Mouse (Mus musculus): Measurements from ENCODE around the gene Klhl12. TPM values are rescaled to one million over a fixed set of nuclear protein-coding genes. Genes with fewer than 3 reads are reported as not detected.

The Klhl12 gene
- polyA plus RNA-seq, 1 experiment = 6.5 TPM

- TF ChIP-seq MYOG (IDR thresholded peaks at IDR 0.05; ENCODE audit: control insufficient read depth, extremely low read depth, insufficient read length) (no peak), MYOD1 (IDR thresholded peaks at IDR 0.05; ENCODE audit: control insufficient read depth, insufficient read length, low read depth) (no peak), FOSL1 (IDR thresholded peaks at IDR 0.05; ENCODE audit: insufficient read depth, low read length, poor library complexity, severe bottlenecking) (no peak), CEBPB (IDR thresholded peaks at IDR 0.05; ENCODE audit: low read depth) (no peak), CTCF (IDR thresholded peaks at IDR 0.05; ENCODE audit: control insufficient read depth, insufficient read depth, insufficient read length) (no peak), USF1 (IDR thresholded peaks at IDR 0.05; ENCODE audit: low read depth) (no peak), MAX (IDR thresholded peaks at IDR 0.05) (no peak)
- no peaks in the 10 kb centered on the region for H3K27me3 ChIP-seq (ENCODE audit: control insufficient read depth, insufficient read depth, insufficient read length)
- H3K36me3 ChIP-seq (ENCODE audit: control insufficient read depth, insufficient read depth) = peaks cover 30% of the 10 kb centered on the region
- no peak overlapping the region for H3ac ChIP-seq (ENCODE audit: control insufficient read depth, insufficient read length, low read depth)
- peaks cover 23% of the 10 kb centered on the region for H3K79me3 ChIP-seq (ENCODE audit: low read depth)
- H3K79me2 ChIP-seq (ENCODE audit: control insufficient read depth, insufficient read depth) = peaks cover 37% of the 10 kb centered on the region
- H3K4me3 ChIP-seq (ENCODE audit: insufficient read depth, poor library complexity, severe bottlenecking) = no peak overlapping the region
Observed at GRCm38 (mm10) chr1:134493496-134493895, 38.2 kb downstream of the Klhl12 start.

- H3ac ChIP-seq (ENCODE audit: control insufficient read depth, insufficient read length, low read depth) = no peak overlapping the region
- H3K79me2 ChIP-seq (ENCODE audit: control insufficient read depth, insufficient read depth) = peaks cover 42% of the 10 kb centered on the region
- H3K79me3 ChIP-seq (ENCODE audit: low read depth) = peaks cover 23% of the 10 kb centered on the region
- no peaks in the 10 kb centered on the region for H3K27me3 ChIP-seq (ENCODE audit: control insufficient read depth, insufficient read depth, insufficient read length)
- TF ChIP-seq CTCF (IDR thresholded peaks at IDR 0.05; ENCODE audit: control insufficient read depth, insufficient read depth, insufficient read length) (no peak), MYOD1 (IDR thresholded peaks at IDR 0.05; ENCODE audit: control insufficient read depth, insufficient read length, low read depth) (no peak), MAX (IDR thresholded peaks at IDR 0.05) (no peak), MYOG (IDR thresholded peaks at IDR 0.05; ENCODE audit: control insufficient read depth, extremely low read depth, insufficient read length) (no peak), FOSL1 (IDR thresholded peaks at IDR 0.05; ENCODE audit: insufficient read depth, low read length, poor library complexity, severe bottlenecking) (no peak), USF1 (IDR thresholded peaks at IDR 0.05; ENCODE audit: low read depth) (no peak), CEBPB (IDR thresholded peaks at IDR 0.05; ENCODE audit: low read depth) (no peak)
- H3K4me3 ChIP-seq (ENCODE audit: insufficient read depth, poor library complexity, severe bottlenecking) = peak overlapping the region; percentile 76
- H3K36me3 ChIP-seq (ENCODE audit: control insufficient read depth, insufficient read depth) = peaks cover 25% of the 10 kb centered on the region
Observed at GRCm38 (mm10) chr1:134493956-134494355, 38.6 kb downstream of the Klhl12 start.

GRCm38 (mm10) chr1:134494428-134495215, 39.3 kb downstream of the Klhl12 start, which contains the start of gene Rabif:
Gene Rabif (plus strand): TSS chr1:134494648.
- H3K79me2 ChIP-seq (ENCODE audit: control insufficient read depth, insufficient read depth) = peaks cover 48% of the 10 kb centered on the region
- H3K79me3 ChIP-seq (ENCODE audit: low read depth) = peaks cover 23% of the 10 kb centered on the region
- peak; percentile 45 for TF ChIP-seq MAX (IDR thresholded peaks at IDR 0.05)
- no peak for TF ChIP-seq CTCF (IDR thresholded peaks at IDR 0.05; ENCODE audit: control insufficient read depth, insufficient read depth, insufficient read length)
- no peak for TF ChIP-seq USF1 (IDR thresholded peaks at IDR 0.05; ENCODE audit: low read depth)
- peaks cover 19% of the 10 kb centered on the region for H3K36me3 ChIP-seq (ENCODE audit: control insufficient read depth, insufficient read depth)
- no peaks in the 10 kb centered on the region for H3K27me3 ChIP-seq (ENCODE audit: control insufficient read depth, insufficient read depth, insufficient read length)
- peak within 1 kb of the TSS; percentile 95 for H3ac ChIP-seq (ENCODE audit: control insufficient read depth, insufficient read length, low read depth)
- peak within 1 kb of the TSS; percentile 76 for H3K4me3 ChIP-seq (ENCODE audit: insufficient read depth, poor library complexity, severe bottlenecking)

GRCm38 (mm10) chr1:134495216-134495539, 39.8 kb downstream of the Klhl12 start:
- Histone ChIP-seq H3K79me3 (ENCODE audit: low read depth) (peaks cover 25% of the 10 kb centered on the region), H3K36me3 (ENCODE audit: control insufficient read depth, insufficient read depth) (peaks cover 13% of the 10 kb centered on the region), H3ac (ENCODE audit: control insufficient read depth, insufficient read length, low read depth) (peak overlapping the region; percentile 95), H3K27me3 (ENCODE audit: control insufficient read depth, insufficient read depth, insufficient read length) (no peaks in the 10 kb centered on the region), H3K4me3 (ENCODE audit: insufficient read depth, poor library complexity, severe bottlenecking) (peak overlapping the region; percentile 76), H3K79me2 (ENCODE audit: control insufficient read depth, insufficient read depth) (peaks cover 54% of the 10 kb centered on the region)
- TF ChIP-seq CTCF (IDR thresholded peaks at IDR 0.05; ENCODE audit: control insufficient read depth, insufficient read depth, insufficient read length) (no peak), FOSL1 (IDR thresholded peaks at IDR 0.05; ENCODE audit: insufficient read depth, low read length, poor library complexity, severe bottlenecking) (no peak)

- peaks cover 25% of the 10 kb centered on the region for H3K79me3 ChIP-seq (ENCODE audit: low read depth)
- peaks cover 57% of the 10 kb centered on the region for H3K79me2 ChIP-seq (ENCODE audit: control insufficient read depth, insufficient read depth)
- no peaks in the 10 kb centered on the region for H3K27me3 ChIP-seq (ENCODE audit: control insufficient read depth, insufficient read depth, insufficient read length)
- no peak for TF ChIP-seq MYOG (IDR thresholded peaks at IDR 0.05; ENCODE audit: control insufficient read depth, extremely low read depth, insufficient read length)
- TF ChIP-seq FOSL1 (IDR thresholded peaks at IDR 0.05; ENCODE audit: insufficient read depth, low read length, poor library complexity, severe bottlenecking) = no peak
- no peak for TF ChIP-seq CTCF (IDR thresholded peaks at IDR 0.05; ENCODE audit: control insufficient read depth, insufficient read depth, insufficient read length)
- no peak for TF ChIP-seq CEBPB (IDR thresholded peaks at IDR 0.05; ENCODE audit: low read depth)
- TF ChIP-seq MAX (IDR thresholded peaks at IDR 0.05) = no peak
- no peak for TF ChIP-seq MYOD1 (IDR thresholded peaks at IDR 0.05; ENCODE audit: control insufficient read depth, insufficient read length, low read depth)
- H3K4me3 ChIP-seq (ENCODE audit: insufficient read depth, poor library complexity, severe bottlenecking) = no peak overlapping the region
- H3K36me3 ChIP-seq (ENCODE audit: control insufficient read depth, insufficient read depth) = peaks cover 7% of the 10 kb centered on the region
- no peak overlapping the region for H3ac ChIP-seq (ENCODE audit: control insufficient read depth, insufficient read length, low read depth)
Observed at GRCm38 (mm10) chr1:134495991-134496390, 40.7 kb downstream of the Klhl12 start.

- Histone ChIP-seq H3K79me2 (ENCODE audit: control insufficient read depth, insufficient read depth) (peaks cover 65% of the 10 kb centered on the region), H3K36me3 (ENCODE audit: control insufficient read depth, insufficient read depth) (peaks cover 8% of the 10 kb centered on the region), H3K4me3 (ENCODE audit: insufficient read depth, poor library complexity, severe bottlenecking) (no peak overlapping the region), H3K27me3 (ENCODE audit: control insufficient read depth, insufficient read depth, insufficient read length) (no peaks in the 10 kb centered on the region), H3K79me3 (ENCODE audit: low read depth) (peaks cover 24% of the 10 kb centered on the region), H3ac (ENCODE audit: control insufficient read depth, insufficient read length, low read depth) (no peak overlapping the region)
- TF ChIP-seq CTCF (IDR thresholded peaks at IDR 0.05; ENCODE audit: control insufficient read depth, insufficient read depth, insufficient read length) (no peak), FOSL1 (IDR thresholded peaks at IDR 0.05; ENCODE audit: insufficient read depth, low read length, poor library complexity, severe bottlenecking) (no peak), MYOG (IDR thresholded peaks at IDR 0.05; ENCODE audit: control insufficient read depth, extremely low read depth, insufficient read length) (no peak)
Observed at GRCm38 (mm10) chr1:134500916-134501315, 45.6 kb downstream of the Klhl12 start.

Data from C2C12 (cell line).